Mouse (Mus musculus) kidney, embryonic 14.5 days (tissue): ENCODE results near the gene Pikfyve. TPM values are rescaled to one million over a fixed set of nuclear protein-coding genes. Genes with fewer than 3 reads are reported as not detected.
A peak's percentile ranks its signal among the peaks of the same experiment; 100 is the strongest.

Source experiments
- ATAC-seq: fragments of 200-750 bp; cut with Nextera tagmentation; 2 replicates; pipeline ENCODE4 v1.8.0; 2017; ENCODE audit warnings: moderate number of reproducible peaks, mild to moderate bottlenecking, moderate TSS enrichment, moderate library complexity; ENCODE audit not compliant: low FRiP score, low TSS enrichment
- H3K27ac ChIP-seq: fragments of 300-500 bp; sonication (generic); 2 replicates; pipeline ENCODE4 v1.5.1; 2014; ENCODE audit warnings: low read depth, mild to moderate bottlenecking, low read length, moderate library complexity, mixed read lengths
- H3K27me3 ChIP-seq: fragments of 300-500 bp; sonication (generic); 2 replicates; pipeline ENCODE4 v1.6.1; 2014; ENCODE audit warnings: mild to moderate bottlenecking, low read length; ENCODE audit not compliant: control insufficient read depth, insufficient read depth
- H3K36me3 ChIP-seq: fragments of 300-500 bp; sonication (generic); 2 replicates; pipeline ENCODE4 v1.6.1; 2014; ENCODE audit warnings: low read length, mixed read lengths; ENCODE audit not compliant: control insufficient read depth, insufficient read depth
- H3K4me1 ChIP-seq: fragments of 300-500 bp; sonication (generic); 2 replicates; pipeline ENCODE4 v1.6.1; 2014; ENCODE audit warnings: low read length, mixed read lengths; ENCODE audit not compliant: control insufficient read depth, insufficient read depth
- H3K4me2 ChIP-seq: fragments of 300-500 bp; sonication (generic); replicated peaks from 2 replicates; pipeline ENCODE4 v1.6.1; 2014; ENCODE audit warnings: low read depth, mild to moderate bottlenecking, low read length
- H3K4me3 ChIP-seq: fragments of 300-500 bp; sonication (generic); 2 replicates; pipeline ENCODE4 v1.5.1; 2014; ENCODE audit warnings: mild to moderate bottlenecking, low read length
- H3K9ac ChIP-seq: fragments of 300-500 bp; sonication (generic); 2 replicates; pipeline ENCODE4 v1.6.1; 2014; ENCODE audit warnings: low read depth, mild to moderate bottlenecking, low read length, moderate library complexity
- H3K9me3 ChIP-seq: fragments of 300-500 bp; sonication (generic); 2 replicates; pipeline ENCODE4 v1.6.1; 2016; ENCODE audit warnings: low read length; ENCODE audit not compliant: control insufficient read depth
- whole genome bisulfite sequencing: fragments of 180-500 bp; shearing (Covaris S2); extraction: QIAGEN DNeasy Blood & Tissue Kit; methylation state at CpG from one replicate; pipeline ENCODE4 v1.1.7; 2014; 5-methylcytosine and 5-hydroxymethylcytosine counted together
- polyA plus RNA-seq: library from polyadenylated mRNA; unstranded; fragments of >200 nt; fragmentation: Nextera tagmentation; extraction: Ambion mirVana; gene quantifications from 2 replicates; pipeline ENCODE4 v1.2.1, GENCODE M21; 2014

Pikfyve gene
- 12.7 and 22.1 TPM in 2 replicates for polyA plus RNA-seq

- under 1% methylated on average over 62 of the region's 71 CpGs for WGBS
- H3K27me3 ChIP-seq, result no peaks in the 10 kb centered on the region
- peaks cover 4% of the 10 kb centered on the region; the same call in 1 of the 2 replicates for H3K36me3 ChIP-seq
- peak within 1 kb of the TSS; percentile 89 for H3K27ac ChIP-seq
- H3K4me3 ChIP-seq, result peak within 1 kb of the TSS; percentile 94
- peaks cover 8% of the 10 kb centered on the region; the same call in 1 of the 2 replicates for H3K4me1 ChIP-seq
- H3K9ac ChIP-seq, result peak within 1 kb of the TSS; percentile 91
- ATAC-seq, result peak; percentile 100
- H3K9me3 ChIP-seq, result no peaks in the 10 kb centered on the region
- peak within 1 kb of the TSS; percentile 84 for H3K4me2 ChIP-seq
Measured at GRCm38 (mm10) chr1:65186287-65187073, at the start of gene Pikfyve, which contains the start of gene Idh1. Gene Pikfyve (plus strand): TSS chr1:65186683. Gene Idh1 (minus strand): TSS chr1:65186500.

DNA sequence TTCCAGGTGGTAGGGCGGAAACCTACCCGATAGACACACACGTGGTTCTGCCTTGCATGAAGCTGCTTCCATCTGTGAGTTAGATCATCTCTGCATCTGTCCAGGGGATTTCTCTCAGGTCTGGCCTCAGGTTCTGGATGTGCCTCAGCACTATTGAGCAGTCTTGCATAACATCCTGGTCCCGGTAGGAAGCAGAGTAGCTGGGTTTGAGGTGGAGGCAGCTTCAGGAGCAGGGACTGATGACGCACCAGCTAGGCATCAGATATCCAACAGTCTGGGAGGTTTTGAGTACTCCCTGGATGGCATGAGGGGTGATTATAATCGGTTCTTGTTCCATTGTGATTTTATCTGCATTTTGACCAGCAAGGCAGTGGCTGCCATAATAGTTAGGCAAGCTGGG, 48.9 kb upstream of the Pikfyve start:
- Histone ChIP-seq H3K27me3 (no peaks in the 10 kb centered on the region), H3K4me1 (no peaks in the 10 kb centered on the region), H3K4me2 (no peak overlapping the region), H3K4me3 (no peak overlapping the region), H3K9me3 (0 out of 2 replicates have a peak, but pooled peaks cover 2% of the 10 kb centered on the region), H3K36me3 (no peaks in the 10 kb centered on the region), H3K9ac (no peak overlapping the region), H3K27ac (no peak overlapping the region)
- ATAC-seq, result no peak
- WGBS, result 71% methylated on average over 6 of the region's 6 CpGs

DNA sequence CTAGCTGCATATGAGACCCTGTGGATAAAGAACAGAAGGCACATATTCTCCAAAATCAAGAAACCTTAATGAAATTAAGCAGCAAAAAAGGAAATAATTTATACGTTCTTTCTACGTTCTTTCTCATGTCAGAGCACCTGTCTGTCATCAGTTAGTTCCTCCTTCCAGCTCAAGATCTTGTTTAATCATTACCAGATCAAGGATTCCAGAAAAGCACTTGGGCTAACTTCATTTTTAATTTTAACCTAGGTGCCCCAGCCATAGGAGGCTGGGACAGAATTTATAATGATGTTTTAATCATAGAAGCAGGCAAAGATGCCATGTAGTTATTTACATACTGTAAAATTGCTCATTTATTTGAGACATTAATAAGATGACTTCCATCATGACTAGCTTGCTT, 41.7 kb upstream of the Pikfyve start:
- 0 out of 2 replicates have a peak, but pooled peaks cover 2% of the 10 kb centered on the region for H3K9me3 ChIP-seq
- no peak overlapping the region for H3K4me2 ChIP-seq
- H3K9ac ChIP-seq, result no peak overlapping the region
- no peaks in the 10 kb centered on the region for H3K27me3 ChIP-seq
- no peak overlapping the region for H3K4me3 ChIP-seq
- no peak for ATAC-seq
- H3K4me1 ChIP-seq, result no peaks in the 10 kb centered on the region
- no peaks in the 10 kb centered on the region for H3K36me3 ChIP-seq
- WGBS, result 71% methylated on average over 2 of the region's 2 CpGs
- no peak overlapping the region for H3K27ac ChIP-seq

- H3K9me3 ChIP-seq, result 0 out of 2 replicates have a peak, but pooled peaks cover 2% of the 10 kb centered on the region
- 53% methylated on average over 2 of the region's 2 CpGs for WGBS
- no peaks in the 10 kb centered on the region for H3K27me3 ChIP-seq
- H3K36me3 ChIP-seq, result no peaks in the 10 kb centered on the region
- no peak overlapping the region for H3K4me3 ChIP-seq
- no peaks in the 10 kb centered on the region for H3K4me1 ChIP-seq
- no peak overlapping the region for H3K4me2 ChIP-seq
- no peak for ATAC-seq
- H3K27ac ChIP-seq, result no peak overlapping the region
- no peak overlapping the region for H3K9ac ChIP-seq
Measured at GRCm38 (mm10) chr1:65146601-65147000, 39.9 kb upstream of the Pikfyve start.

GRCm38 (mm10) chr1:65147326-65147725, 39.2 kb upstream of the Pikfyve start:
- Histone ChIP-seq H3K4me2 (no peak overlapping the region), H3K4me3 (no peak overlapping the region), H3K4me1 (no peaks in the 10 kb centered on the region), H3K27ac (no peak overlapping the region), H3K36me3 (no peaks in the 10 kb centered on the region), H3K27me3 (no peaks in the 10 kb centered on the region), H3K9me3 (0 out of 2 replicates have a peak, but pooled peaks cover under 1% of the 10 kb centered on the region), H3K9ac (no peak overlapping the region)
- WGBS, result 90% methylated on average over 5 of the region's 5 CpGs
- ATAC-seq, result no peak

- Histone ChIP-seq H3K4me2 (no peak overlapping the region), H3K9me3 (no peaks in the 10 kb centered on the region), H3K27me3 (no peaks in the 10 kb centered on the region), H3K4me1 (no peaks in the 10 kb centered on the region), H3K27ac (no peak overlapping the region), H3K4me3 (no peak overlapping the region), H3K36me3 (no peaks in the 10 kb centered on the region), H3K9ac (no peak overlapping the region)
- WGBS, result 86% methylated on average over 3 of the region's 3 CpGs
- no peak for ATAC-seq
Measured at GRCm38 (mm10) chr1:65147971-65148370, 38.5 kb upstream of the Pikfyve start.

DNA sequence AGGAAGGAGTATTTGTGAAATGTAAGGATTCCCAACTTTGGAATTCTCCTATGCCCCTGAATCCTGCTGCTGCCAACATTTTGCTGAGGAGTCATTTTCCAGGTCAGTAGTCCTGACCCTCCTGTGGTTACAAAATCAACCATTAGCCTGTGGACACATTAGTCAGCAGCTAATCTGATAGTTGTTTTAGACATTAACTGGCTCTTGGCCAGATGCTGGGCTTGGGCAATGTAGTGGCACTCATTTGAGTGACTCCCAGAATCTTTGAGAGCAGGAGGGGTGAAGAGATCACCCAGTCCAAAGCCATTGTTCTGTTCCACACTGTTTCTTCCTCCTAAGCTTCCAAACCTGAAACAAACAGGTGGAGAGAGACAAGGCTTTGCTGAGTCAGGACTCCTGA, 31.7 kb upstream of the Pikfyve start:
- Histone ChIP-seq H3K4me2 (no peak overlapping the region), H3K36me3 (peaks cover 12% of the 10 kb centered on the region), H3K9me3 (no peaks in the 10 kb centered on the region), H3K9ac (no peak overlapping the region), H3K4me1 (no peaks in the 10 kb centered on the region), H3K27me3 (no peaks in the 10 kb centered on the region), H3K27ac (no peak overlapping the region), H3K4me3 (no peak overlapping the region)
- peak; percentile 78 for ATAC-seq

GRCm38 (mm10) chr1:65156111-65156510, 30.4 kb upstream of the Pikfyve start:
- no peak for ATAC-seq
- H3K9ac ChIP-seq, result no peak overlapping the region
- H3K27ac ChIP-seq, result no peak overlapping the region
- 95% methylated on average over 5 of the region's 5 CpGs for WGBS
- no peaks in the 10 kb centered on the region for H3K27me3 ChIP-seq
- H3K9me3 ChIP-seq, result no peaks in the 10 kb centered on the region
- no peaks in the 10 kb centered on the region for H3K4me1 ChIP-seq
- no peak overlapping the region for H3K4me2 ChIP-seq
- peaks cover 24% of the 10 kb centered on the region for H3K36me3 ChIP-seq
- no peak overlapping the region for H3K4me3 ChIP-seq

GRCm38 (mm10) chr1:65162210-65162609, 24.3 kb upstream of the Pikfyve start:
- Histone ChIP-seq H3K4me2 (no peak overlapping the region), H3K4me1 (no peaks in the 10 kb centered on the region), H3K4me3 (no peak overlapping the region), H3K27me3 (no peaks in the 10 kb centered on the region), H3K27ac (no peak overlapping the region), H3K9me3 (no peaks in the 10 kb centered on the region), H3K36me3 (peaks cover 72% of the 10 kb centered on the region), H3K9ac (no peak overlapping the region)
- ATAC-seq, result no peak
- WGBS, result 94% methylated on average over 1 of the region's 1 CpGs
